Mouse (Mus musculus) midbrain, embryonic 16.5 days (tissue): ENCODE data around the gene Srpx. TPM values are rescaled to one million over a fixed set of nuclear protein-coding genes. Genes with fewer than 3 reads are reported as not detected.

ENCODE experiments used
- ATAC-seq: fragments of 200-750 bp; cut with Nextera tagmentation; 2 replicates; pipeline ENCODE4 v1.8.0; 2017; ENCODE audit warnings: moderate TSS enrichment
- H3K27ac ChIP-seq: fragments of 300-500 bp; sonication (generic); 2 replicates; pipeline ENCODE4 v1.5.1; 2014; ENCODE audit warnings: mild to moderate bottlenecking, low read length, mixed read lengths
- H3K27me3 ChIP-seq: fragments of 300-500 bp; sonication (generic); 2 replicates; pipeline ENCODE4 v1.6.1; 2014; ENCODE audit warnings: low read depth, low read length, mixed read lengths; ENCODE audit not compliant: control insufficient read depth, insufficient read depth
- H3K36me3 ChIP-seq: fragments of 300-500 bp; sonication (generic); 2 replicates; pipeline ENCODE4 v1.6.1; 2014; ENCODE audit warnings: mild to moderate bottlenecking, low read length, moderate library complexity, mixed read lengths; ENCODE audit not compliant: control insufficient read depth, insufficient read depth
- H3K4me1 ChIP-seq: fragments of 300-500 bp; sonication (generic); 2 replicates; pipeline ENCODE4 v1.6.1; 2014; ENCODE audit warnings: mild to moderate bottlenecking, low read length, mixed read lengths; ENCODE audit not compliant: control insufficient read depth, insufficient read depth
- H3K4me2 ChIP-seq: fragments of 300-500 bp; sonication (generic); 2 replicates; pipeline ENCODE4 v1.6.1; 2014; ENCODE audit warnings: mild to moderate bottlenecking, low read length, mixed read lengths
- H3K4me3 ChIP-seq: fragments of 300-500 bp; sonication (generic); 2 replicates; pipeline ENCODE4 v1.5.1; 2014; ENCODE audit warnings: low read depth, mild to moderate bottlenecking, low read length, moderate library complexity, mixed read lengths
- H3K9ac ChIP-seq: fragments of 300-500 bp; sonication (generic); 2 replicates; pipeline ENCODE4 v1.6.1; 2014; ENCODE audit warnings: low read depth, low read length, mixed read lengths
- H3K9me3 ChIP-seq: fragments of 300-500 bp; sonication (generic); replicated peaks from 2 replicates; pipeline ENCODE4 v1.6.1; 2014; ENCODE audit warnings: mild to moderate bottlenecking, low read length, mixed read lengths; ENCODE audit not compliant: control insufficient read depth, poor library complexity, severe bottlenecking
- WGBS: fragments of 180-500 bp; shearing (Covaris S2); extraction: QIAGEN DNeasy Blood & Tissue Kit; methylation state at CpG from one replicate; pipeline ENCODE4 v1.1.7; 2014; 5-methylcytosine and 5-hydroxymethylcytosine counted together
- polyA plus RNA-seq: library from polyadenylated mRNA; unstranded; fragments of >200 nt; fragmentation: Nextera tagmentation; extraction: Ambion mirVana; gene quantifications from 2 replicates; pipeline ENCODE4 v1.2.1, GENCODE M21; 2015

Srpx gene
- polyA plus RNA-seq, 1 experiment from 2014 or later: 2.6 TPM

- ATAC-seq: no peak
- no peaks in the 10 kb centered on the region for H3K9me3 ChIP-seq
- no peaks in the 10 kb centered on the region for H3K4me1 ChIP-seq
- no peak overlapping the region for H3K4me2 ChIP-seq
- no peaks in the 10 kb centered on the region for H3K36me3 ChIP-seq
- H3K27me3 ChIP-seq: no peaks in the 10 kb centered on the region
- no peak overlapping the region for H3K4me3 ChIP-seq
- no peak overlapping the region for H3K9ac ChIP-seq
- WGBS: 35% methylated on average over 1 of the region's 1 CpGs
- no peak overlapping the region for H3K27ac ChIP-seq
Observed at GRCm38 (mm10) chrX:10079981-10080380, 37.5 kb downstream of the Srpx start.

GRCm38 (mm10) chrX:10073966-10074365, 43.5 kb downstream of the Srpx start:
- no peaks in the 10 kb centered on the region for H3K9me3 ChIP-seq

GRCm38 (mm10) chrX:10071529-10071928, 46.0 kb downstream of the Srpx start:
- H3K27ac ChIP-seq: no peak overlapping the region

More at GRCm38 (mm10) chrX:10073966-10074365, 43.5 kb downstream of the Srpx start:
- H3K4me2 ChIP-seq: no peak overlapping the region
- no peak overlapping the region for H3K4me3 ChIP-seq
- no peak overlapping the region for H3K9ac ChIP-seq
- H3K36me3 ChIP-seq: no peaks in the 10 kb centered on the region
- WGBS: 78% methylated on average over 3 of the region's 3 CpGs
- ATAC-seq: no peak
- H3K27me3 ChIP-seq: no peaks in the 10 kb centered on the region
- no peak overlapping the region for H3K27ac ChIP-seq
- H3K4me1 ChIP-seq: no peaks in the 10 kb centered on the region

GRCm38 (mm10) chrX:10070689-10071088, 46.8 kb downstream of the Srpx start:
- Histone ChIP-seq H3K9ac (no peak overlapping the region), H3K4me1 (no peaks in the 10 kb centered on the region), H3K36me3 (no peaks in the 10 kb centered on the region), H3K4me2 (no peak overlapping the region), H3K27ac (no peak overlapping the region), H3K4me3 (no peak overlapping the region), H3K9me3 (no peaks in the 10 kb centered on the region), H3K27me3 (no peaks in the 10 kb centered on the region)
- 18% methylated on average over 6 of the region's 6 CpGs for WGBS
- peak; percentile 88 for ATAC-seq

More at GRCm38 (mm10) chrX:10071529-10071928, 46.0 kb downstream of the Srpx start:
- no peak for ATAC-seq
- Histone ChIP-seq H3K4me3 (no peak overlapping the region), H3K36me3 (no peaks in the 10 kb centered on the region), H3K27me3 (no peaks in the 10 kb centered on the region), H3K9me3 (no peaks in the 10 kb centered on the region), H3K9ac (no peak overlapping the region), H3K4me1 (no peaks in the 10 kb centered on the region), H3K4me2 (no peak overlapping the region)
- WGBS: 58% methylated on average over 2 of the region's 2 CpGs

- Histone ChIP-seq H3K36me3 (no peaks in the 10 kb centered on the region), H3K4me3 (no peak overlapping the region), H3K27me3 (no peaks in the 10 kb centered on the region), H3K9me3 (no peaks in the 10 kb centered on the region), H3K9ac (no peak overlapping the region), H3K27ac (no peak overlapping the region), H3K4me2 (no peak overlapping the region), H3K4me1 (no peaks in the 10 kb centered on the region)
- no peak for ATAC-seq
- 63% methylated on average over 4 of the region's 4 CpGs for WGBS
Observed at GRCm38 (mm10) chrX:10069405-10069804, 48.1 kb downstream of the Srpx start.

- 84% methylated on average over 1 of the region's 1 CpGs for WGBS
- H3K27me3 ChIP-seq: no peaks in the 10 kb centered on the region
- H3K4me1 ChIP-seq: no peaks in the 10 kb centered on the region
- no peaks in the 10 kb centered on the region for H3K36me3 ChIP-seq
- no peaks in the 10 kb centered on the region for H3K9me3 ChIP-seq
- H3K4me3 ChIP-seq: no peak overlapping the region
- no peak for ATAC-seq
- no peak overlapping the region for H3K9ac ChIP-seq
- H3K27ac ChIP-seq: no peak overlapping the region
- H3K4me2 ChIP-seq: no peak overlapping the region
Observed at GRCm38 (mm10) chrX:10063781-10064180, 53.7 kb downstream of the Srpx start.

- Histone ChIP-seq H3K4me2 (no peak overlapping the region), H3K9ac (no peak overlapping the region), H3K27me3 (no peaks in the 10 kb centered on the region), H3K4me3 (no peak overlapping the region), H3K27ac (no peak overlapping the region), H3K4me1 (no peaks in the 10 kb centered on the region), H3K36me3 (no peaks in the 10 kb centered on the region), H3K9me3 (no peaks in the 10 kb centered on the region)
- WGBS: 78% methylated on average over 2 of the region's 2 CpGs
- ATAC-seq: no peak
Observed at GRCm38 (mm10) chrX:10063361-10063760, 54.1 kb downstream of the Srpx start.

- no peak for ATAC-seq
- no peak overlapping the region for H3K4me3 ChIP-seq
- H3K27me3 ChIP-seq: no peaks in the 10 kb centered on the region
- H3K9me3 ChIP-seq: no peaks in the 10 kb centered on the region
- H3K27ac ChIP-seq: no peak overlapping the region
- H3K9ac ChIP-seq: no peak overlapping the region
- no peaks in the 10 kb centered on the region for H3K36me3 ChIP-seq
- no peaks in the 10 kb centered on the region for H3K4me1 ChIP-seq
- H3K4me2 ChIP-seq: no peak overlapping the region
- WGBS: 55% methylated on average over 4 of the region's 4 CpGs
Observed at GRCm38 (mm10) chrX:10062201-10062600, 55.3 kb downstream of the Srpx start.

GRCm38 (mm10) chrX:10034666-10035065, 82.8 kb downstream of the Srpx start:
- ATAC-seq: no peak
- no peak overlapping the region for H3K4me2 ChIP-seq
- no peaks in the 10 kb centered on the region for H3K4me1 ChIP-seq
- no peaks in the 10 kb centered on the region for H3K36me3 ChIP-seq
- no peaks in the 10 kb centered on the region for H3K27me3 ChIP-seq
- no peak overlapping the region for H3K4me3 ChIP-seq
- no peak overlapping the region for H3K27ac ChIP-seq
- no peaks in the 10 kb centered on the region for H3K9me3 ChIP-seq
- H3K9ac ChIP-seq: no peak overlapping the region

GRCm38 (mm10) chrX:10010202-10010601, 107.3 kb downstream of the Srpx start:
- Histone ChIP-seq H3K36me3 (no peaks in the 10 kb centered on the region), H3K4me3 (no peak overlapping the region), H3K9ac (no peak overlapping the region), H3K4me2 (no peak overlapping the region), H3K27me3 (no peaks in the 10 kb centered on the region), H3K27ac (no peak overlapping the region), H3K4me1 (no peaks in the 10 kb centered on the region), H3K9me3 (no peaks in the 10 kb centered on the region)
- 0 out of 2 replicates have a peak, but pooled peaks have one; percentile 25 for ATAC-seq
